Mouse (Mus musculus) cortical plate, adult 2 months (tissue): Measurements from ENCODE around the gene Mynn.

Source experiments
- CTCF ChIP-seq: fragments of 200-500 bp; IDR thresholded peaks from 2 replicates; pipeline ENCODE4 v1.5.1; 2011; ENCODE audit warnings: mild to moderate bottlenecking, control low read depth, low read length; ENCODE audit not compliant: insufficient read depth; ENCODE audit errors: extremely low read depth
- POLR2A ChIP-seq: fragments of 200-500 bp; IDR thresholded peaks from 2 replicates; pipeline ENCODE4 v1.6.1; 2011; ENCODE audit warnings: mild to moderate bottlenecking, low read length, control low read depth; ENCODE audit not compliant: insufficient read depth; ENCODE audit errors: extremely low read depth

GRCm38 (mm10) chr3:30592418-30592853 lies 9.4 kb upstream of the Mynn start:
- TF ChIP-seq POLR2A (no peak), CTCF (peak; percentile 40)
